Mouse (Mus musculus) lung, postnatal 14 days (tissue): ENCODE measurements around the gene Olfr125.

Experiments used
- DNase-seq: peaks from one replicate; pipeline ENCODE4 v3.0.0; 2021

The Olfr125 gene

GRCm38 (mm10) chr17:37832649-37833048 is at the start of gene Olfr125:
TSS of gene Olfr125 (plus strand) at chr17:37832949.
- DNase-seq, result no peak

GRCm38 (mm10) chr17:37793229-37793628 is 39.5 kb upstream of the Olfr125 start, which contains the start of gene Olfr123:
TSS of gene Olfr123 (plus strand) at chr17:37793529.
- no peak for DNase-seq

GRCm38 (mm10) chr17:37799588-37799987 is 33.2 kb upstream of the Olfr125 start, which contains the start of gene Olfr124:
TSS of gene Olfr124 (plus strand) at chr17:37799888.
- DNase-seq, result no peak

DNA sequence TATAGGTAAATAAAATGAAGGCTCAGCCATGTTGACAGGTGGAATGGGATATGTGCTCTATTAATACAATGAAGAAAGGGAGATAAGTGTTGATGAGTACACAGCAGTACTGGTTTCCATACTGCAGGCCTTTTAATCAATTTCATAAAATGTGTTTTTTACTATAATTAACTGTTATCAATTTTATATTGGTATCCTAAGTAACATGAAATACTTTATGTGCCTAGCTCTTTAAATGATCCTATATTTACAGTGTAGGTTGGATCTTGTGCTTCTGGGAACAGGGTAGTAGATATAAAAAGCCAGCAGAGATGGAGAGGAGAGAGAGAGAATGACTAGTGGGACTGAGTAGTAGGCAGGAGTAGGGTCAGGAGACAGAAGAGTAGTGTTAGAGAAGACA is 14.4 kb downstream of the Olfr125 start, which contains the start of gene Olfr126:
Gene Olfr126, plus strand, starts transcription at position 301 of the 400 bp plus-strand sequence.
- no peak for DNase-seq

DNA sequence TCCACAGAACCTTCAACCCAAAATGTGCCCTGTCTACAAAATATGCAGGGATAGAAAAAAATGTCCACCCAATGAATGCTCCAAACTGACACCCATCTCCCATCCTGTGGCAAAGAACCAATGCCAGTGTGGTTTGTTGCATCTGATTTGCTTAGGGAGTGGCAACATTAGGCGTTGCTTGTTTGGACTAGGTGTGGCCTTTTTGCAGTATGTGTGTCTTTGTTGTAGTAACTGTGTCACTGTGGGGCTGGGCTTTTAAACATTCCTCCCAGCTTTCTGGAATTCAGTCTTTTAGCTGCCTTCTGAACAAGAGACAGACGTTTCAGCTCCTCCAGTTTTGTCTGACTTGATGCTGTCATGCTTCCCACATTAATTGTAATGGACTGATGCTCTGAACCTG is 31.2 kb downstream of the Olfr125 start:
- no peak for DNase-seq

DNA sequence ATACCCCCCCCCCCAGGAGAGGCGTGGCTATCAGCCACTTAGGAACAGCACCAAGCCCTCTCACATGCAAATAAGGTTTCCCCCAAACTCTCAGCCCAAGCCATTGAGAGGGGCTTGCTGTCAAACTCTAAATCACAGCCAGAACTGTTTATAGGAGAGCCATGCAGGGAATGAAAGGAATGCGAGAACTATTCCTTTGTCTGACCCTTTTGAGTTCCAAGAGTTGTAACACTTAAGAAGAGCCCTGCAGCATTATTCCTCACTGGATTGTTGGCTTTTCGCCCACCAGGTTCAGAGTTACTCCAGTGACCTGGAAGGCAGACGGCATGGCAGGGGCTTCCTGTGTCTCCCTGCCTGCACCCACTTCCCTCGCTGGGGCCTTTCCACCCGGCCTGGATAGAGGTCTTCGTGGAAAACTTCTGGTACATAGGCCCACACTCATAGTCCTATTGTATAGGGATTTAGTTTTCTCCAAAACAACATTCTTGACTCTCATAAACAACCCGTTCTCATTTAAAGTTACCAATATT is 37.0 kb downstream of the Olfr125 start:
- DNase-seq, result no peak

- DNase-seq, result no peak
Measured at GRCm38 (mm10) chr17:37873830-37874229, 41.1 kb downstream of the Olfr125 start.
